Mouse (Mus musculus): Measurements from ENCODE around the gene Chka. TPM values are rescaled to one million over a fixed set of nuclear protein-coding genes. Genes with fewer than 3 reads are reported as not detected.

The Chka gene
- polyA plus RNA-seq, 1 experiment from 2014 or later: 53.0 TPM

DNA sequence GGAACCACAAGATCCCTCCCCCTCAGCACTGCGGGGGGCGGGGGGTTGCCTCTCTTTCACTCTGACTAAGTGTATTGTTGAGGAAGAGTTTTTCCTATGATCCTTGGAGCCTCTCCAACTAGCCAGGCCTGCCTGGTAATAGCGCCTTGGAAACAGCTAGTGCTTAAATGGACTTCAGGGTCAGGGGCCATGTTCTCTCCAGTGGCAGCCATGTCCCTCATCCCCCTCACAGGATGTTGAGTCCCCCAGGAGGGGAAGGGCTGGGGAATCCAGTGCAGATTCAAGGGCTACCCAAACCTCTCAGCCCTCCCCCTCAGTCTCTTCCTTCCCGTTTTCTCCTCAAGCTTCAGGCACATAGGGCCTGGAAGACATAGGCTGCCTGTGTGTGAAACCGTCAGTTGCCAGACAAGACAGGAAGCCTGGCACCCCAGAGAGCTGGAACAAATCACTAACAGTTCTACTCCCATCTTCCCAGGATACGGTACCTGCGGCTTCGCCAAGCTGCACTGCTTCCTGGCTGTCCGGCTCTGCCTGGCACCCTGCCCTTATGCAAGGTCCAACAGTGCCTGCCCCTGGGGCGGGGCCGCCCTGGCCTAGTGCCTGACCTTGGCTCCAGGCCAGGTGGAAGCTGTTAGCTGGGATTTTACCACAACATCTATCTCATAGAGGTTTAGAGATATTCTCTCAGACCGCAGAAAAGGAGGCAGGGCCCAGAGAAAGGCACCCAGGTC, 77.8 kb downstream of the Chka start, which contains the start of gene Aldh3b1:
Gene Aldh3b1, minus strand, starts transcription at position 598 of the 731 bp plus-strand sequence.
- 37% methylated on average over 12 of the region's 12 CpGs for WGBS
- peaks cover 17% of the 10 kb centered on the region for H3K4me1 ChIP-seq (replicated peaks; ENCODE audit: insufficient read depth, low read length)
- no peak for TF ChIP-seq CTCF (IDR thresholded peaks at IDR 0.05; ENCODE audit: low read depth)
- no peak within 1 kb of the TSS for H3K9ac ChIP-seq (ENCODE audit: low read depth, low read length)
- H3K9me3 ChIP-seq (replicated peaks; ENCODE audit: low read length): no peaks in the 10 kb centered on the region
- ATAC-seq (replicated peaks; ENCODE audit: low FRiP score, low read depth) (peak; percentile 43), DNase-seq (ENCODE audit: low spot score) (peak; percentile 77)
- no peaks in the 10 kb centered on the region for H3K36me3 ChIP-seq (ENCODE audit: insufficient read depth, low read length)
- H3K27ac ChIP-seq: peak within 1 kb of the TSS; percentile 68
- H3K27me3 ChIP-seq (ENCODE audit: insufficient read depth, low read length): no peaks in the 10 kb centered on the region
- no peak within 1 kb of the TSS for H3K4me2 ChIP-seq (ENCODE audit: low read length)
- H3K4me3 ChIP-seq (replicated peaks; ENCODE audit: low read depth, low read length): no peak within 1 kb of the TSS

GRCm38 (mm10) chr19:3930262-3931057, 78.9 kb downstream of the Chka start:
- ATAC-seq (replicated peaks; ENCODE audit: low FRiP score, low read depth) (no peak), DNase-seq (ENCODE audit: low spot score) (peak; percentile 19)
- Histone ChIP-seq H3K9ac (ENCODE audit: low read depth, low read length) (no peak overlapping the region), H3K4me1 (replicated peaks; ENCODE audit: insufficient read depth, low read length) (peaks cover 18% of the 10 kb centered on the region), H3K9me3 (replicated peaks; ENCODE audit: low read length) (no peaks in the 10 kb centered on the region), H3K27ac (peak overlapping the region; percentile 68; the same call in 1 of the 2 replicates), H3K36me3 (ENCODE audit: insufficient read depth, low read length) (no peaks in the 10 kb centered on the region), H3K4me2 (ENCODE audit: low read length) (no peak overlapping the region), H3K27me3 (ENCODE audit: insufficient read depth, low read length) (no peaks in the 10 kb centered on the region), H3K4me3 (replicated peaks; ENCODE audit: low read depth, low read length) (no peak overlapping the region)
- no peak for TF ChIP-seq CTCF (IDR thresholded peaks at IDR 0.05; ENCODE audit: low read depth)
- WGBS: 53% methylated on average over 21 of the region's 21 CpGs

- no peak overlapping the region for H3K4me2 ChIP-seq (ENCODE audit: low read length)
- 93% methylated on average over 9 of the region's 9 CpGs for WGBS
- H3K9me3 ChIP-seq (replicated peaks; ENCODE audit: low read length): no peaks in the 10 kb centered on the region
- no peak overlapping the region for H3K9ac ChIP-seq (ENCODE audit: low read depth, low read length)
- DNase-seq (ENCODE audit: low spot score) (no peak), ATAC-seq (replicated peaks; ENCODE audit: low FRiP score, low read depth) (no peak)
- TF ChIP-seq CTCF (IDR thresholded peaks at IDR 0.05; ENCODE audit: low read depth): no peak
- H3K36me3 ChIP-seq (ENCODE audit: insufficient read depth, low read length): no peaks in the 10 kb centered on the region
- H3K27me3 ChIP-seq (ENCODE audit: insufficient read depth, low read length): no peaks in the 10 kb centered on the region
- H3K4me1 ChIP-seq (replicated peaks; ENCODE audit: insufficient read depth, low read length): peaks cover 22% of the 10 kb centered on the region
- H3K27ac ChIP-seq: no peak overlapping the region
- H3K4me3 ChIP-seq (replicated peaks; ENCODE audit: low read depth, low read length): no peak overlapping the region
These were observed 80.1 kb downstream of the Chka start for GRCm38 (mm10) chr19:3931716-3932115.

GRCm38 (mm10) chr19:3935032-3935895, 83.7 kb downstream of the Chka start, which contains the start of gene Unc93b1:
Unc93b1 (plus strand) TSS chr19:3935186.
- peak; percentile 87 for ATAC-seq (replicated peaks; ENCODE audit: low FRiP score, low read depth)
- WGBS: 8% methylated on average over 42 of the region's 42 CpGs
- H3K4me1 ChIP-seq (replicated peaks; ENCODE audit: insufficient read depth, low read length): peaks cover 16% of the 10 kb centered on the region
- no peak for TF ChIP-seq CTCF (IDR thresholded peaks at IDR 0.05; ENCODE audit: low read depth)
- peak within 1 kb of the TSS; percentile 86 for H3K4me2 ChIP-seq (ENCODE audit: low read length)
- peak within 1 kb of the TSS; percentile 54 for H3K27ac ChIP-seq
- no peaks in the 10 kb centered on the region for H3K36me3 ChIP-seq (ENCODE audit: insufficient read depth, low read length)
- H3K9ac ChIP-seq (ENCODE audit: low read depth, low read length): peak within 1 kb of the TSS; percentile 56
- no peaks in the 10 kb centered on the region for H3K9me3 ChIP-seq (replicated peaks; ENCODE audit: low read length)
- H3K4me3 ChIP-seq (replicated peaks; ENCODE audit: low read depth, low read length): peak within 1 kb of the TSS; percentile 46
- no peaks in the 10 kb centered on the region for H3K27me3 ChIP-seq (ENCODE audit: insufficient read depth, low read length)
- DNase-seq (ENCODE audit: low spot score): peak; percentile 89

GRCm38 (mm10) chr19:3935896-3936850, 84.6 kb downstream of the Chka start:
- peak overlapping the region; percentile 46 for H3K4me3 ChIP-seq (replicated peaks; ENCODE audit: low read depth, low read length)
- 9% methylated on average over 22 of the region's 22 CpGs for WGBS
- peak; percentile 12; the same call in 1 of the 2 replicates for ATAC-seq (replicated peaks; ENCODE audit: low FRiP score, low read depth)
- DNase-seq (ENCODE audit: low spot score): peak; percentile 71
- H3K27ac ChIP-seq: peak overlapping the region; percentile 54; the same call in 1 of the 2 replicates
- H3K9me3 ChIP-seq (replicated peaks; ENCODE audit: low read length): no peaks in the 10 kb centered on the region
- peaks cover 10% of the 10 kb centered on the region for H3K4me1 ChIP-seq (replicated peaks; ENCODE audit: insufficient read depth, low read length)
- H3K36me3 ChIP-seq (ENCODE audit: insufficient read depth, low read length): no peaks in the 10 kb centered on the region
- peak overlapping the region; percentile 56 for H3K9ac ChIP-seq (ENCODE audit: low read depth, low read length)
- H3K27me3 ChIP-seq (ENCODE audit: insufficient read depth, low read length): no peaks in the 10 kb centered on the region
- no peak for TF ChIP-seq CTCF (IDR thresholded peaks at IDR 0.05; ENCODE audit: low read depth)
- peak overlapping the region; percentile 86 for H3K4me2 ChIP-seq (ENCODE audit: low read length)

Data from kidney, postnatal 0 days (tissue).